In genomic region chr12:25163541-25163940, GRCm38 (mm10) we compare ENCODE assay signal across 11 mouse cellular contexts.
DNase-seq lines count a peak whose midpoint lies in the region; ATAC-seq lines count a peak whose summit lies in the region.
"Had no signal": no experiment of that assay in that cellular context is flagged by ENCODE, and none has a peak within 500 bp of the region (broad histone marks: within the 10 kb centered on the region; RNA-seq: fewer than 3 reads in every experiment).

No protein-coding gene starts in this region.

- no peak overlapping the region for H3K4me2 ChIP-seq in forebrain, embryonic 14.5 days (ENCODE audit: low read length)
- no peak overlapping the region for H3K4me2 ChIP-seq in forebrain, embryonic 15.5 days (replicated peaks)
- no peak overlapping the region for H3K4me2 ChIP-seq in heart, embryonic 13.5 days
- H3K4me2 ChIP-seq in midbrain, embryonic 11.5 days: no peak overlapping the region
- H3K4me2 ChIP-seq: limb, embryonic 15.5 days had no signal

- H3K4me1 ChIP-seq in forebrain, embryonic 14.5 days (ENCODE audit: control insufficient read depth, insufficient read depth, low read length): no peaks in the 10 kb centered on the region
- no peaks in the 10 kb centered on the region for H3K4me1 ChIP-seq in forebrain, embryonic 15.5 days
- peaks cover 50% of the 10 kb centered on the region for H3K4me1 ChIP-seq in heart, embryonic 13.5 days
- H3K4me1 ChIP-seq in midbrain, embryonic 11.5 days (ENCODE audit: control insufficient read depth, insufficient read depth, low read length): peaks cover 10% of the 10 kb centered on the region

- DNase-seq in forebrain, embryonic 14.5 days (ENCODE audit: low spot score): peak; percentile 5
- DNase-seq in adrenal gland, adult 18-20 months (ENCODE audit: low spot score in 2 of 2): peak; percentile 51 to 75
- DNase-seq in kidney, postnatal 36 days: peak; percentile 78 to 79
- DNase-seq in urinary bladder, adult 18-20 months (ENCODE audit: low spot score in 2 of 2): no peak
- DNase-seq in midbrain, embryonic 11.5 days (ENCODE audit: low spot score, missing footprints): no peak

- H3K36me3 ChIP-seq in forebrain, embryonic 14.5 days (ENCODE audit: control insufficient read depth, insufficient read depth, low read length): no peaks in the 10 kb centered on the region
- H3K36me3 ChIP-seq in forebrain, embryonic 15.5 days: no peaks in the 10 kb centered on the region
- no peaks in the 10 kb centered on the region for H3K36me3 ChIP-seq in heart, embryonic 13.5 days
- H3K36me3 ChIP-seq in midbrain, embryonic 11.5 days (ENCODE audit: control insufficient read depth, insufficient read depth, low read length): no peaks in the 10 kb centered on the region
- H3K36me3 ChIP-seq: limb, embryonic 15.5 days had no signal

- no peak overlapping the region for H3K27ac ChIP-seq in forebrain, embryonic 14.5 days (ENCODE audit: low read depth, low read length)
- H3K27ac ChIP-seq in forebrain, embryonic 15.5 days (replicated peaks): no peak overlapping the region
- H3K27ac ChIP-seq in heart, embryonic 13.5 days (replicated peaks): no peak overlapping the region
- H3K27ac ChIP-seq in midbrain, embryonic 11.5 days (ENCODE audit: low read depth, low read length): no peak overlapping the region
- H3K27ac ChIP-seq: limb, embryonic 15.5 days had no signal

- no peaks in the 10 kb centered on the region for H3K27me3 ChIP-seq in forebrain, embryonic 14.5 days (replicated peaks; ENCODE audit: control insufficient read depth, insufficient read depth, low read length)
- H3K27me3 ChIP-seq in forebrain, embryonic 15.5 days: no peaks in the 10 kb centered on the region
- H3K27me3 ChIP-seq in heart, embryonic 13.5 days (replicated peaks): no peaks in the 10 kb centered on the region
- no peaks in the 10 kb centered on the region for H3K27me3 ChIP-seq in midbrain, embryonic 11.5 days (ENCODE audit: control insufficient read depth, insufficient read depth, low read length)
- H3K27me3 ChIP-seq: limb, embryonic 15.5 days had no signal

- no peak overlapping the region for H3K4me3 ChIP-seq in forebrain, embryonic 14.5 days (ENCODE audit: low read depth, low read length)
- H3K4me3 ChIP-seq in forebrain, embryonic 15.5 days: no peak overlapping the region
- no peak overlapping the region for H3K4me3 ChIP-seq in heart, embryonic 13.5 days
- H3K4me3 ChIP-seq in midbrain, embryonic 11.5 days (ENCODE audit: low read depth, low read length): no peak overlapping the region
- H3K4me3 ChIP-seq: limb, embryonic 15.5 days; myocyte had no signal

- no peak for ATAC-seq in forebrain, embryonic 14.5 days
- ATAC-seq in forebrain, embryonic 15.5 days (replicated peaks): no peak
- ATAC-seq in heart, embryonic 13.5 days (ENCODE audit: extremely low read depth, insufficient number of reproducible peaks, low FRiP score, low TSS enrichment): no peak
- no peak for ATAC-seq in cerebellum, adult (ENCODE audit: insufficient number of reproducible peaks, low FRiP score, low TSS enrichment)
- no peak for ATAC-seq in midbrain, embryonic 11.5 days (ENCODE audit: low FRiP score)
- ATAC-seq: intestine, embryonic 16.5 days had no signal

- H3K9ac ChIP-seq in forebrain, embryonic 14.5 days (ENCODE audit: low read length): no peak overlapping the region
- no peak overlapping the region for H3K9ac ChIP-seq in forebrain, embryonic 15.5 days (replicated peaks)
- 0 out of 2 replicates have a peak overlapping the region, but pooled peaks have one; percentile 41 for H3K9ac ChIP-seq in heart, embryonic 13.5 days
- no peak overlapping the region for H3K9ac ChIP-seq in midbrain, embryonic 11.5 days (ENCODE audit: low read length)
- H3K9ac ChIP-seq: limb, embryonic 15.5 days had no signal

- no peaks in the 10 kb centered on the region for H3K9me3 ChIP-seq in forebrain, embryonic 14.5 days (replicated peaks; ENCODE audit: control insufficient read depth, low read length)
- H3K9me3 ChIP-seq in forebrain, embryonic 15.5 days: no peaks in the 10 kb centered on the region
- no peaks in the 10 kb centered on the region for H3K9me3 ChIP-seq in heart, embryonic 13.5 days
- H3K9me3 ChIP-seq in midbrain, embryonic 11.5 days (ENCODE audit: control insufficient read depth, low read length): no peaks in the 10 kb centered on the region
- H3K9me3 ChIP-seq: limb, embryonic 15.5 days had no signal

- 10% methylated on average over 6 of the region's 6 CpGs for WGBS in forebrain, embryonic 14.5 days
- 15% methylated on average over 6 of the region's 6 CpGs for WGBS in forebrain, embryonic 15.5 days
- WGBS in heart, embryonic 13.5 days: 25% methylated on average over 6 of the region's 6 CpGs
- WGBS in midbrain, embryonic 11.5 days: 28% methylated on average over 6 of the region's 6 CpGs

Comparison
In these comparisons a context has a peak if more than half of its experiments do, and no peak if none do; other contexts are left out.
1. DNase-seq: peak in forebrain, embryonic 14.5 days (single experiment), adrenal gland, adult 18-20 months (2 of 2) and kidney, postnatal 36 days (2 of 2); none in urinary bladder, adult 18-20 months (0 of 2) and midbrain, embryonic 11.5 days (single experiment).